Mouse (Mus musculus) erythroblast, embryonic 14.5 days (primary cell): ENCODE measurements around the gene Zc3h12c. TPM values are rescaled to one million over a fixed set of nuclear protein-coding genes. Genes with fewer than 3 reads are reported as not detected.

Experiments used
- H3K27me3 ChIP-seq: 2 replicates; pipeline ENCODE4 v1.6.1; 2012; ENCODE audit warnings: inconsistent platforms; ENCODE audit not compliant: control insufficient read depth
- H3K36me3 ChIP-seq: 2 replicates; pipeline ENCODE4 v1.6.1; 2012; ENCODE audit warnings: mild to moderate bottlenecking, inconsistent platforms; ENCODE audit not compliant: control insufficient read depth
- H3K4me1 ChIP-seq: 2 replicates; pipeline ENCODE4 v1.6.1; 2012; ENCODE audit warnings: inconsistent platforms; ENCODE audit not compliant: control insufficient read depth
- H3K4me3 ChIP-seq: replicated peaks from 2 replicates; pipeline ENCODE3; 2012; ENCODE audit warnings: moderate library complexity, mild to moderate bottlenecking, inconsistent platforms
- H3K9me3 ChIP-seq: 2 replicates; pipeline ENCODE4 v1.6.1; 2012; ENCODE audit warnings: low read length, inconsistent platforms, mixed read lengths; ENCODE audit not compliant: control insufficient read depth
- GATA1 ChIP-seq: IDR thresholded peaks from 2 replicates; pipeline ENCODE4 v1.6.1; 2012; ENCODE audit warnings: low read length, inconsistent platforms, mixed read lengths
- TAL1 ChIP-seq: IDR thresholded peaks from 3 replicates; pipeline ENCODE4 v1.6.1; 2012; ENCODE audit warnings: low read length, inconsistent platforms, mixed read lengths
- polyA plus RNA-seq: library from polyadenylated mRNA; stranded (reverse); fragments of >175 nt; gene quantifications from 2 replicates; pipeline ENCODE4 v1.2.3, GENCODE M21; 2012

Zc3h12c gene
- polyA plus RNA-seq, 1 experiment, result not detected

DNA sequence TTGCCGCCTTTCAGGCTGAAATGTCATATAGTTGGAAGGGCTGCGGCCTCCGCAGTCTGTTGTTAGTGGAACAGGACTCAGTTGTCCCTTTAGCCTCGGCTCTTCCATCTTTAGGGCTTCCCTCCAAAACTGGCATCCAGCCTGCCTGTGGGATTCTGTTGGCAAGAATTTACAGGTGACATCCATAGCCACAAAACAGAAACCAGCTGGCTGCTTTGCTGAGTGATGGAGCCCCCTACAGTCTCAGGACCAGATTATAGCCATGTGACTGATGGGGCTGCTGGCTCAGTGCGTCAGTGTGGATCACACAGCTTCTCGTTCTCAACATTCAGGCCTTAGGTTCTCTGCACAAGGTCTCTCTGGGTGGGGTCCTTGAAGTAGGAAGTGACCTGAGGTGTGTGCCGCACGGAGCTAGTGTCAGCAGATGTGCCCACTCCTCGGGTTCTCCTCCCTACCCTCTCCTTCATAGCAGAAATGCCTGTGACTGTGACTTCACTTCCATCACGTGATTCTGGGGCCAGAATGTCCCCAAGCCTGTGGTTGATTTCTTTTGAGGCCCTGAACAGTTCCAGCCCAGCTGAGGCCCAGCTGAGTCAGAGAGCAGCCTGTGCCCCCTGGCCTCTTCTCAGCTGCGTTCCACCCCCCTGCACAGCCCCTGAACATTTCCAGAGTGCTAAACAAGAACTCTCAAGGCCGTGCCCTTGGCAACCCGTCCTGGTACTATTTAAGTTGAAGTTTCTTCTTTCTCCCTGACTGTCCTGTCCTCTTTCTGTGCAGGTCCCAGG lies 66.1 kb downstream of the Zc3h12c start:
- Histone ChIP-seq H3K36me3 (no peaks in the 10 kb centered on the region), H3K4me1 (peaks cover 26% of the 10 kb centered on the region), H3K9me3 (no peaks in the 10 kb centered on the region), H3K4me3 (no peak overlapping the region), H3K27me3 (no peaks in the 10 kb centered on the region)
- no peak for TF ChIP-seq TAL1
- no peak for TF ChIP-seq GATA1

DNA sequence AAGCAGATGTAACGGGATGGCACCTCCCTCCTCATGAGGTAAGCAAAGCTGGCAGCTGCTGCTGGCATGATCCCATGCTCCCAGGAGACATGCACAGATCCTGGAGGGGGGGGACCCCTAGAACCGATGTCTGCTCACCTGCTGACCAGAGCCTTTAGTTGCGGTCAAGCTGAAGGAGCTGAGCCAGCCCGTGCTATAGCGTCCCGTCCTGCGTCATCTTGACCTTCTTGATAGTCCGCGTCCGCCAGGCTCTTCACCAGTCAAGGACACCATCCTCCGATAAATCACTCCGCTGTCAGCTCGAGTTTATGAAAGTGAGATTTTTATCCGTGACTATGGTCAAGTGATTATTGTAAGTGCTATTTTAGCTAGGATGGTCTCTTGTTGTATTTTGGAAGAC lies 67.9 kb downstream of the Zc3h12c start:
- no peak overlapping the region for H3K4me3 ChIP-seq
- peaks cover 26% of the 10 kb centered on the region for H3K4me1 ChIP-seq
- TF ChIP-seq GATA1 (no peak), TAL1 (no peak)
- H3K27me3 ChIP-seq, result no peaks in the 10 kb centered on the region
- no peaks in the 10 kb centered on the region for H3K36me3 ChIP-seq
- H3K9me3 ChIP-seq, result no peaks in the 10 kb centered on the region

DNA sequence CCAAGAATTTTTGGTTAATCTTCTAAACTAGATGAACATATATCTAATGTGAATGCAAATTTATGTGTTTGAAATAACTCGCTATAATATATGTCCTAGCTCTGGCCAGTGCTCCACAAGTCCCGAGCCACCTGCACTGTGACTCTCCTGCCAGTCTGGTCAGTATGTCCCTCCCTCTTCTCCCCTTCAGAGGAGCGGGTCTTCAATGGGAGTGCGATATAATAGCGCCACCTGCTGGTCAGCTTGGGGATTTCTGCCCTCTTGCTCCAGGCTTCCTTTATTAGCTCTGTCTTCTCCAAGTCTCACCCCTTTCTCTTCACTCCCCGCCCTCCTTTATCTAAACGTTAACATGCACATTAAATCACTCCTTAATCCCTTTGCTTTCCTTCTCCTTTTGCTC lies 69.8 kb downstream of the Zc3h12c start:
- Histone ChIP-seq H3K4me1 (peaks cover 10% of the 10 kb centered on the region), H3K36me3 (no peaks in the 10 kb centered on the region), H3K27me3 (no peaks in the 10 kb centered on the region), H3K9me3 (no peaks in the 10 kb centered on the region), H3K4me3 (no peak overlapping the region)
- no peak for TF ChIP-seq TAL1
- no peak for TF ChIP-seq GATA1

DNA sequence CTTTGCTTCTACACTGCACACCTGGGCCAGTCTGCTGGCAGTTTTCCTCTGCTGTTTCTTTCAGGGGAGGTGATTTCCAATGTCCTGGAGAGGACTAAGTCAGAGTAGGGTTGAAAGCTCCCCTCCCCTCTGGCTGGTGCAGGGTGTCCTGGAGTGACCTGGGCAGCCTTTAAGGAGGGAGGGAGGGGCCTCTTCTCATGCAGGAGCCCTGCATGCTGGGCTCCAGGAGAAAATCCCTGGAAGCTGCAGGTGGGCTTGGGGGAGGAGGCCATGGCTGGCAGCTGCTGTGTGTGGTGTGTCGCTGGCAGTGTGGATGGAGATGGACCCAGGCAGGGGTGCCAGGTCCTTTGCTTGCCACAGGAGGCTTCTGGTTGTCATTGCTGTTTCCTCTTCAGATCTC lies 71.0 kb downstream of the Zc3h12c start:
- Histone ChIP-seq H3K4me1 (peaks cover 3% of the 10 kb centered on the region; the same call in 1 of the 2 replicates), H3K9me3 (no peaks in the 10 kb centered on the region), H3K27me3 (no peaks in the 10 kb centered on the region), H3K36me3 (peaks cover 10% of the 10 kb centered on the region), H3K4me3 (no peak overlapping the region)
- TF ChIP-seq TAL1 (no peak), GATA1 (no peak)

DNA sequence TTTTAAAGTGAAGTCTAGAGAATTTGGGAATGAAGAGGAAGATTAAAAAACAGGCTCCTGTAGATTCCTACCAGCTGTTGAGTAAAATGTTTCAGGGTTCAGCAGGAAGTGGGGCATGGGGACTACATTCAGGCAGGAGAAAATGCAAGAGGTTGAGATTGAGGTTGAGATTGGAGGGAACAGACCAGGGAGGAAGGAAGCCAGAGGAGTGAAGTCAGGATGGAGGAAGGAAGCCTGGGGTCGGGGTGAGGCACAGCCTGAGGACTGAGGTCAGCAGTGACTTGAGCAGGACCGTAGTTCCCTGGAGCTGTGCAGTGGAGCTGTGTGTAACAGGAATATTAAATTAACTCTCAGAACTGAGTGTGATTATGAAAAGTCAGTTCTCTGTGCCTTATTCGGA lies 72.7 kb downstream of the Zc3h12c start:
- H3K27me3 ChIP-seq, result no peaks in the 10 kb centered on the region
- H3K9me3 ChIP-seq, result no peaks in the 10 kb centered on the region
- no peak overlapping the region for H3K4me3 ChIP-seq
- peaks cover 22% of the 10 kb centered on the region for H3K36me3 ChIP-seq
- TF ChIP-seq GATA1, result no peak
- no peak for TF ChIP-seq TAL1
- peaks cover 3% of the 10 kb centered on the region; the same call in 1 of the 2 replicates for H3K4me1 ChIP-seq

DNA sequence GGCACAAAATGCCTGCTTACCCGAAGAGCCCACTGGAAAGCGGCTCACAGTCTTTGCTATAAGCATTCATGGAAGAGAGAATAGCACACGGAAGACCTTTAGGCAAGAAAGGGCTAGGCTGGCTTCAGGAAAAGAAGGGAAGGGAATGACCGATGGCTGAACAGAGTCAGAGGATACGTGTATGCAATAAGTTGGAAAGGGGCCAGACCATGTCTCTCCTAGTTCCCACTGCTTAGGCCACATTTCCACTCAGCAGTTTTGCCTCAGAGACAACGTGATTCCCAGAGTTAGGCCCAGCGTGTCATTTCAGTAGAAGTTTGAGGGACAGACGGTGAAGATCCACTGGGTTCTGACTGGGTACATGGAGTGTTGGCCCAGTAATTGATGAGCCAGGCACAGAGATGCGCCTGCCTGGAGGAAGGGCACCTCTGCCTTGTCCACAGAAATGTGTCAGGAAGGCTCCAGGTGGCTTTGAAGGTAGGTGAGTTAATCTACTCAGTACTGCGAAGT lies 73.8 kb downstream of the Zc3h12c start:
- Histone ChIP-seq H3K4me1 (peaks cover 3% of the 10 kb centered on the region; the same call in 1 of the 2 replicates), H3K4me3 (no peak overlapping the region), H3K27me3 (no peaks in the 10 kb centered on the region), H3K9me3 (no peaks in the 10 kb centered on the region), H3K36me3 (peaks cover 29% of the 10 kb centered on the region)
- TF ChIP-seq TAL1 (no peak), GATA1 (no peak)

DNA sequence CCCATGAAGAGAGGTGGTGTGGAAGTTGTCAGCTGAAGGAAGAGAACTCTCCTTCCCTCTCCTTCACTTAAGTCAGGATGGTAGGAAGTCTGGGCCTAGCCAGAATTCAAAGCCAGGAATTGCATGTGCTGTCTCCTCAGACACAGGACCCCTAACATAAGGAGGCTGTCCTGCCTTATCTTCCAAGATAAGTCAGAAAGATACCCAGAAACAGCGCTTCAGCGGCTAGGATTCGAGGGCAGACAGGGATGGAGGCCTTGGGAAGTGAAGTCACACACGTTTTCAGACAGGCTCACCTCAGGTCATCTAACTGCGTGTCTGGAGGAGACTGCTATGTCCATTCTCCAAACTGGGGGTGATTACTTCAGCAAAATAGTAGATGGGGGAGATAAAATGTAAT lies 74.4 kb downstream of the Zc3h12c start:
- peaks cover 3% of the 10 kb centered on the region; the same call in 1 of the 2 replicates for H3K4me1 ChIP-seq
- no peaks in the 10 kb centered on the region for H3K27me3 ChIP-seq
- no peak overlapping the region for H3K4me3 ChIP-seq
- no peak for TF ChIP-seq TAL1
- no peak for TF ChIP-seq GATA1
- no peaks in the 10 kb centered on the region for H3K9me3 ChIP-seq
- H3K36me3 ChIP-seq, result peaks cover 32% of the 10 kb centered on the region

DNA sequence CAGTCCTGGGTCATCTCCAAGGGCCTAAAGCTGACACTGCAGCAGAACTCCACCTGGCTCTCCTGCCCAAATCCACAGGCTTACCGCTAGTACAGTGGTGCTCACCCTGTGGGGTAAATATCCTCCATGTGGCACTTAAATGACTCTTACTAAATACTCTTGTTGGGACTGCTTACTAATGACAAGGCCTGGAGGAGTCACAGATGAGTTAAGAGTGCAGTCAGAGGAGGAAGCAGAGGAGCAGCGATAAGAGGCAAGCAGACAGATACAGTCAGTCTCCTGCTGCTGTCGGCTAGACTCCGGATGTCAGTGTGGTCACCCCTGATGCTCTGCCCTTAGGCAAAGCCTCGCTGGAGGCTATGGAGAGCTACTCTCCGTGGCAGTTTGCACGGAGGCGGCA lies 75.3 kb downstream of the Zc3h12c start:
- Histone ChIP-seq H3K27me3 (no peaks in the 10 kb centered on the region), H3K36me3 (peaks cover 41% of the 10 kb centered on the region), H3K4me3 (no peak overlapping the region), H3K9me3 (no peaks in the 10 kb centered on the region), H3K4me1 (peaks cover 2% of the 10 kb centered on the region; the same call in 1 of the 2 replicates)
- no peak for TF ChIP-seq GATA1
- no peak for TF ChIP-seq TAL1

DNA sequence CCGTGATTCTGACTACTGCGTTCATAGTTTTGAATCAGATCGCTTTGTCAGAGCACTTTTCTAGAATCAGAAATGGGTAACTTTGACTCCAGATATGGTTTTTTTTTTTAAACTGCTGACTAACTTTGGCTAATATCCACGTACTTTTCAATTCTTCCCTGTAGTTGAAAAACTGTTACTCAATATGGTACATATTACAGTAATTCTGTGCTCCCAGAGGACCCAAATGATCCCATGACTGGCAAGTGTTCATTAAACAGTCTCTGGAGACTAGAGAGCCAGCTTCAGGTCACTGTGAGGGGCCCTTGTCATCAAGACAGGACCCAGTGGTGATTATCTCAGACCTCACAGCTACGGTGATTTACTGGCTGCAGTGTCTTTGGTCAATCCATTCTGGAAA lies 76.1 kb downstream of the Zc3h12c start:
- Histone ChIP-seq H3K4me1 (peaks cover 2% of the 10 kb centered on the region; the same call in 1 of the 2 replicates), H3K36me3 (peaks cover 49% of the 10 kb centered on the region), H3K27me3 (no peaks in the 10 kb centered on the region), H3K9me3 (no peaks in the 10 kb centered on the region), H3K4me3 (no peak overlapping the region)
- TF ChIP-seq TAL1 (no peak), GATA1 (no peak)
